Mouse (Mus musculus) right cerebral cortex, postnatal 14 days (tissue): ENCODE data around the gene Ptgis.

Source experiments
- DNase-seq: peaks from one replicate; pipeline ENCODE4 v3.0.0; 2022

Ptgis gene

DNA sequence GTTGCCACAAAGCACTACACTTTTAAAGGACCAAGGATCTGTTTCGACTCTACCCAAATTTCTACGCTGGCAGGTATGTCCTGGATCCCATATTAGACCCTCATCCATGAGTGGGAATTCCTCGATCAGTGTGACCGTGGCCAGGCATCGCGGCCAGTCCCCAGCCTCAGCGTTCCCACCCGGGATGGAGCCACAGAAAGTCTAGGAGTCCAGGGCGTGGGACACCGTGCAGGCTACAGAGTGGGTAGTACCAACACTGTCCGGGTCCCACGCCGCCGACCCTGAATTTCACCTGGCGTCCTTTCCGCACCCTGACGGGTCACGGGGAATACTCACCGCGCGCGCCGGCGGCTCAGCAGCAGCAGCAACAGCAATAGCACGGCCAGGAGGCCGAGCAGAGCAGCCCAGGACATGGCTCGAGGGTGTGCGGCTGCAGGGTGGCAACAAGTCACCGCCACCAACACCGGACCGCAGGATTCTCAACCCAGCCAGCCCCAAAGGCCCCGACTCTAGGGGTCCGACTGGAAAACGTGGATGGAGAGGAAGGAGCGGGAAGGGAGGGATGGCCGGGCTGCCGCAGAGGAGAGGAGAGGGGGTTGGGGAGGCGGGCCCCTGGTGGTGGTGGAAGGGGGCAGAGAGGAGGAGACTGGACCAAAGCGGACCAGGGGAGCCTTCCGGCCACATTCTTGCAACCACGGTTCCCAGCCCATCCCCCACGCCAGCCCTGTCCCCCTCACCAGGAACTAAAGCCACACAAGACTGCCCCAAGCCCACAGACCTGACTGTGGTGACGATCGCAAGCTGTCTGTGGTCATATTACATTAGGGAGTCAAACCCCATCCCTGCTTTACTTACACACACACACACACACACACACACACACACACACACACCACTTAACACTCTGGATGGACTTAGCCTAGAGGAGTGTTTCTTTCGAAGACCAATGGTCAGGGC lies at the start of gene Ptgis:
TSS of gene Ptgis (minus strand) at position 597 of the 957 bp plus-strand sequence.
- no peak for DNase-seq

DNA sequence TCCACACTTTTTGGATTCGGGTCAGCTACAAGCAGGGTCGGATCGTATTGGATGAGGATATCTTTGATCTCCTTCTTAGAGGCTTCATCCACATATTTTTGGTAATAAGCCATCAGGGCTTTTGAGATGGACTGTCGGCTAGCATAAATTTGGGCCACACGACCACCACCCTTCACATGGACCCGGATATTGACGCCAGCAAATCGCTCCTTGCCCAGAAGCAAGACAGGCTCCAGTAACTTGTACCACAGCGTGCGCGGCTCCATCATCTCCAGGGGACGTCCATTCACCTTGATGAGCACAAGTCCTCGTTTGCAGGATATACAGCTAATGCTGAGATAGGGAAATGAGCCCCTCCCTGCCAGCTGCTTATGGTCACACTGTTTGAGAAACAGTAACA lies 41.1 kb upstream of the Ptgis start:
- no peak for DNase-seq

DNA sequence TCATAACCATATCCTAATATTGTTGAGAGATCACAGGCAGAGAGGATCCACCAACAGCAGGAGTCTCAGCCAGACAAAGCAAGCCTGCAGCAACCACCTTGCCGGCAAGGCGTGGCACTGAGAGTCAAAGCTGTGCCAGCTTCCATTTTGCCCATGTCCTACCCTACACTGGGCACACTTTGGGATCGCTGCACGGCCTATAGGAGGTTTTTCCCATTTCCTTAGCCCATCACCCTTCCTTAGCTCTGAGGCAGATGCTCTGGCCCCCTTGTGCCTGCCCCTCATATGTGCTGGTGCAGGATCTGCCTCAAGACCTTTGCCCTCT lies 40.5 kb upstream of the Ptgis start:
- no peak for DNase-seq

DNA sequence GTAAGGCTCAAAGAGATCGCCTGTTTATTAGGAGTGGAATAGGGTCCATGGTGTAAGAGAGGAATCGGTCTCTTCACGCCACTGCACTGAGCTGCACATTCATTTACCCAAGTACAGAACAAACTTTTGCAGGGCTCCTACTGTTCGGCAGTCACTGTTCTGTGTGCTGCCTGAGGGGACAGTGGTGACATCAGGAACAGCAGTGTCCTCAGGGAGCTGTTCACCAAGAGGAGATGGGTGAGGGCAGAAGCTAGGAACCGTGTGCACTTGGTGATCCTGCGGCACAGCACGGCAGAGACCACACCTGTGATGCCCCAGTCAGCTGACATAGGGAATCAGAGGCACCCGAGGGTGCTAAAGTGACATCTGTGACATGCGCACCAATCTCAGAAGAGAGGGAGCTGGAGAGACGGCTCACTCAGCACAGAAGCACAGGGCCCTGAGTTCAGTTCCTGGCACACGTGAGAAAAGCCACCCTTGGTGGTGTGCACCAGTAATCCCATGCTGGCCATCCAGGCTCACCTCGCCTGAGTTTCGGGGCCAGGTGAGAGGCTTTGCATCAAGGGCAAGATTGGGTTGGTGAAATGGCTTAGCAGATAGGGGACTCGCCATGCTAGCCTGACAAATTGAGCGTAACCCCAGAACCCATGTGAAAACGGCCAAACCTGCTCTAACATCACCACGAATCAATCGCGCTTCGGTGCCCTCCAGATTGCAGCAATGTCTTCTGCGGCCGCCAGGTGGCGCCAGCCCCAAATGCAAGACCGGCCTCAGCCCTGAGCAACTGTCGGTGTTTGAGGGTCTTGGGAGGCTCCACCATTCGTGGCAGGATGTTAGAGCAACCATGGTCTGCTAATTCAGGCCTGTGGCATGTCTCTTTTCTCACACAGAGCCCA lies 39.9 kb upstream of the Ptgis start:
- DNase-seq: peak; percentile 72

DNA sequence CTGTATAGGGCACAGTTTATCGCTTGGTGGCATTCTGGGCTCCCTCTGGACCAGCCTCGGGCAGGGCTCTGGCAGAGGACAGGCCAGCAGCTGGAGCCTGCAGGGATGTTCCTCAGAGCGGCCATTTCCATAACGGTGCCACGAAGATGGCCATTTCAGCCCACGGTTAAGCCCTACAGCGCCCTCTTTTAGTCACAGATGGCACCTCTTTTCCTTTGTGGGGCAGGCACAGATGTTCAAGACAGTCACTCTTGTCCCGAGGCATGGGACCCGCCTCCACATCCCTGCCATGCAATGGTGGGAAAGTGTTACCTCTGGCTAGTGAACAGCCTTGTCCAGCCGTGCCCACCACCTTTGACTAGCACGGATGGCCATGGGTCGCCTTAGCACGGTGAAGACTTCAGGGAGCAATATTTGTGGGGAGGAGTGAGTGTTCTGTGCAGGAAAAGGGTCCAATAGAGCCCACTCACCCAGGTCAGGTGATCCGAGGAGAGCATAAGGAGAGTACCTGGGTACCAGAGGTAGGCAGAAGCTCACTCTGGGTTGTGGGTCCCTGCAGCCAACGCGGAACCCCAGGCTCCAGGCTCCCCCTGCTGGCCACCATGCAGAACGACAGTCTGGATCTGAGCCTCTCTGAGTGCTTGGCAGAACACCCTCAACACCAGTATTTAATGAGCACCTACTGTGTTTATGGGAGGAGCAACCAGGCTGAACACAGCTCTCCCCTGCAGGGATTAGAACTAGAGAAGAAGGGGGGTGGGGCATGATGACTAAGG lies 38.5 kb upstream of the Ptgis start:
- peak; percentile 69 for DNase-seq

DNA sequence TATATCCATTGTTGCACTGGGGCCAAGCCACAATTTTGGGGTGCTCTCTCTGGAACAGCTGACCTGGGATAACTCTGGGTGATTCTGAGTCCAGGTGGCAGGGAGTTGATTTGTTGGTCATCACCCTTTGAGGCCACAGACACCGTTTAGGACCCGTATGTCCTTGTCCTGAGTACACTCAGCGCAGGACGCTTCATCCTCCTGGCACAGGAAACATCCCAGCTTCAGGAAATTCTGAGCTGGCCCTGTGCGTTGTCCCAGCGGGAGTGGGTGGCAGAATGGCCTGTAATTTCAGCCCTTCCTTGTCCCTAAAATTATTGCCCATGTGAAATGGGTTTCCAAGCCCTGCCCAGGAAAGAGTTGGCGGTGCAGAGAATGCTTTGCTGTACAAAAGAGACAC lies 37.6 kb upstream of the Ptgis start:
- no peak for DNase-seq

DNA sequence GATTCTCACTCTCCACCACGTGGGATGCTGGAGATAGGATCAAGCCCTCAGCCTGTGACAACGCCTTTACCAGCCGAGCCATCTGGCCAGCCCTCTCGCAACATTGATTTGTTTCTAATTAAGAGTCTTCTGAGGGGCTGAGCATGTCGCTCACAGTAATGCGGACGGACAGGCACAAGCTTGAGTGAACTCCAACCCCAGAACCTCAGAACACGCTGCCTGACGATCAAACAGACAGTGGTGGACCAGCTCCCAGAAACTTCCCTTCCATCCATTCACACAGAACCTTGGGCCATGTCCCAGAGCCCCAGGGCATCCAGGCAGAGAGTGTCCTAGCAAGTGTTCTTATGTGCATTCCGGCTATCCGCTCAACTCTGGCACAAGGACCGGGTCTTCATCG lies 36.6 kb upstream of the Ptgis start:
- DNase-seq: no peak

DNA sequence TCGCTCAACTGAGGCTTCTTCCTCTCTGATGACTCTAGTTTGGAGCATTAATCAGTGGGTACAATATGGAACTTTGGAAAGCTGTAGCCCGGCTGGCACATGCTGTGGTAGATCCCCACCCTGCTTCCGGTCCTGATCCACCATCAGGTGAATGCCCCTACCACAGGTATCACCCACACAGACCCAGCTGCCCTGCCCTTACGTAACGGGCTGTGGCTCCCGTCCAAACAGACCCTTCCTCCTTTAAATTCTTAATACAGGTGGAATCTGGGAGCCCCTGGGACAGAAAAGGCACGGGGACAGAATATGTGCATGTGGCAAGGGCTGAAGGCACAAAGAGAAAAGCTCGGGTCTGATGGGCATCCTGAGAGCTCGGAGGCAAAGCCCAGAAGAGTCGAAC lies 35.5 kb upstream of the Ptgis start:
- no peak for DNase-seq

DNA sequence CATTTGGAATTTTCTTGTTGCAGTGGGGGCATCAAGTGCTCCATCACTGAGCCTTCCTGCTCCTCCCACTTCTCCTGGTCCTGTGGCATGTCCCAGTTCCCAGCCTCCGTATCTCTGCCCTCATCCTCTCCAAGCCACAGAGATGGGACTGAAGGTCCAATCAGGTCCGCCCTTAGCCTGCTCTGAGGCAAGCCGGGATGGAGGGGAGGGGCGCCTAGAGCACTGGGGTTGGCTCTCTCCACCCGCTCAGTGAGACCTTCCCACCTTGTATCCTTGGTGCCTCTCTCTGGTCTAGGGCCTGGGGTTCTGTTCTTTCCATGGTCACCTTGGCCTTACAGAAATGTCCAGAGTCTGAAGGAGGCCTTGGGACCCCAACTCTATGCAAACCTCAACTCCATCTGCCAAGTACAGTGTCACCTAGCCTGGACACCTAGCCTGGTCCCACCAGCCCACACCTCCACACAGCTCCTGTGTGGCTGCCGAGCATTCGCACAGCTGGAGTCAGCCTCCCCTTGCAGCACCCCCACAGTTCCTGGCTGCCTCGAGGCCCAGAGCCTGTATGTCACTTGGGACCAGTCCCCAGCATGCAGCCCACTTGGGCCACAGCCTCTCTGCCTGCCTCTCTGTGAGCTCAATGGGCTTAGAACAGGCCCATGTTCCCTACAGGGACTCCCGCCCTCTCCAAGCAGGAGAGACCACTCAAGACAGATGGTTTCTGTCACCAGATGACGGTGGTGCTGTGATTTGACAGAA lies 34.5 kb upstream of the Ptgis start:
- no peak for DNase-seq

DNA sequence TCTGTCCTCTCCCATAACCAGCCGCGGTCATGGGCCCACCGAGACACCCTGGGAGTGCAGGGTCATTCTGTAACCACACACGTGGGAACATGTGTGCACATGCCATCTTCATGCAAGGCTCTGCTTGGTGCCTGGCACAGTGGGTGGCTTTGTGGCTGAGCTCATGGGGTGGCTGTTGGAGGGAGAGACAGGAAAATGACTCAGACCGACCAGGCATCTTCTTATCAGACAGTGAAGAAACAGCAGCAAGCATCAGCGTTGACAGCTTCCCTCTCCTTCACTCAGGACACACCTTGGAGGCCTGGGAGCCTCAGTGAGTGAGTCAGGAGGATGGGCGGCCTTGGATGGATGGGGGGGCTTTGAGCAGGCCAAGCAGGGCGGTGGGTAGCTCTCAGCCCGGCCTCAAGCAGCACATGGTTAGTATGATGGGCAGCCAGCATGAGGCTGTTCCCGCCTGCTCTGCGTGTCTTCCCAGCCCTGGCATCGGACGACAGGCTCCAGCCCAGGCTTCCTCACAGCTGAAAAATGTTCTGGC lies 32.9 kb upstream of the Ptgis start:
- DNase-seq: no peak

DNA sequence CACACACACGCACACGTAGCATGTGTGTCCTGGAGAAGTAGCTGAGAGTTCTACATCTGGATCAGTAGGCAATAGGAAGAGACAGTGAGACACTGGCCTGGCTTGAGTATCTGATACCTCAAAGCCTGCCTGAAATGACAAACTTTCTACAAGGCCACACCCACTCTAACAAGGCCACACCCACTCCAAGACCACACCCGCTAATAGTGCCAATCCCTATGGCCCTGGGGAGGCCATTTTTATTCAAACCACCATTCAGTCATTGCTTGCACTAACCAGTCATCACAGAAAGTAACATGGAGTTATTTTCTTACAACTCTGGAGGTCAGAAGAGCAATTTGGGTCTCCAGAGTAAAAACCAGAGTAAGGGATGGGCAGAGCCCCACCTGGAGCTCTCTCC lies 32.3 kb upstream of the Ptgis start:
- DNase-seq: no peak

DNA sequence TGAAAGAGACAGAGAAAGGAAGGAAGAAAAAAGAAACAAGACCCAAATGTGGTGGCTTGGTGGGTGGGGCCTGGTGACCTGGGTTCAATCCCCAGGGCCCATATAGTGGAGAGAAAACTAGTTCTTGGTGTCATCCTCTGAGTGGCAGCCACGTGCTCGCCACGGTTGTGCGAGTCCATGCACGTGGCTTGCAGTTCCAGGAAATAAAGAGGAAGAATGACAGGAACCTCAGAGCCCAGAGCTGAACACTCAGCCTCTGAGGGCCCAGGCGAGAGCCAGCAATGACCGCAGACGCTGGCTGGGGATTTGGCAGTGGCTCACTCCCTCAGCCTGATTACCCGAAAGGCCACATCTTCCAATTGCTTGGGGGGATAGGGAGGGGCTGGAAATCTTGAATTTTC lies 30.7 kb upstream of the Ptgis start:
- no peak for DNase-seq

DNA sequence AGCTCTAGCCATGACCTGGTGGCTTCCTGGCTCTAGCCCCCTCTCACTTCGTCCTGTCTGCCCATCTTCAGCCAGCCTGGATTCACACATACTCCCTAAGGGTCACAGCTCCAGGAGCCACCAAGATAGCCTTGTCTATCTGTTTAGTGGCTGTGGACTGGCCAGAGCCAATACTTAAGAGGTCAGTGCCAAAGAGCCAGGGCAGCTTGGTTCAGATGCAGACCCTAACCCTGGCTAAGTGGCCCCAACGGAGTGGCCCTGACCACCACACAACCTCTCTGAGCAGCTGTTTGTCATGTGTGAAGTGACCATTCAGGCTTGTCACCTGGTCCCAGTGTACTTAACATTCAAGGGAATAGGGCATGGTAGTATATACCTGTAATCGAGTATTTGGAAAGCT lies 30.1 kb upstream of the Ptgis start:
- DNase-seq: no peak

DNA sequence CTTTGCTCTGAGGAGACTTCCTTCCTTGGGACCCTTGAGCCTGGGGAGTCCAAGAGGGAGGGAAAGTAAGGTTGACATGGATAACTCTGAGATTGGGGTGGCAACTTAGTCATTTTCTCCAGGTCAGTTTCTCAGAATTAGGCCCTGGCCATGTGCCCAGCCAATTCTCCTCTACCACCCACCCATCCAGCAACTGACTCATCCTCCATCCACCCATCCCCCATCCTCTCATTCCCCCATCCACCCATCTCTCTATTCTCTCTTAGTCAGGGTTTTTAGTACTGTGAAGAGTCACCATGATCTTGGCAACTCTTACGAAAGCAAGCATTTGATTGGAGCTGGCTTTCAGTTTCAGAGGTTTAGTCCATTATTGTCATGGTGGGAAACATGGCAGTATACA lies 28.3 kb upstream of the Ptgis start:
- no peak for DNase-seq

DNA sequence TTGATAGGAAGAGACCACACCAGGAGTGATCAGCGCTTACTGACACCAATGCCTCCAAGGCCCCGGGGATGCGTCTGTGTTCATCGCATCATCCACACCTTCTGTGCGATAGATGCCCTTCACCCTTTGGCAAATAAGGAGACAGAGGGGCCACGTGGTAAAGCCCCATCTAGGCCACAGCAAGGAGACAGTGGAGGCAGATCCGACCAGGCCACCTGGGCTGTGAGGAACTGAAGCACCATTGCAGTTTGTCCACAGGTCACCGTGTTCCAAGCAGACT lies 27.9 kb upstream of the Ptgis start:
- no peak for DNase-seq

DNA sequence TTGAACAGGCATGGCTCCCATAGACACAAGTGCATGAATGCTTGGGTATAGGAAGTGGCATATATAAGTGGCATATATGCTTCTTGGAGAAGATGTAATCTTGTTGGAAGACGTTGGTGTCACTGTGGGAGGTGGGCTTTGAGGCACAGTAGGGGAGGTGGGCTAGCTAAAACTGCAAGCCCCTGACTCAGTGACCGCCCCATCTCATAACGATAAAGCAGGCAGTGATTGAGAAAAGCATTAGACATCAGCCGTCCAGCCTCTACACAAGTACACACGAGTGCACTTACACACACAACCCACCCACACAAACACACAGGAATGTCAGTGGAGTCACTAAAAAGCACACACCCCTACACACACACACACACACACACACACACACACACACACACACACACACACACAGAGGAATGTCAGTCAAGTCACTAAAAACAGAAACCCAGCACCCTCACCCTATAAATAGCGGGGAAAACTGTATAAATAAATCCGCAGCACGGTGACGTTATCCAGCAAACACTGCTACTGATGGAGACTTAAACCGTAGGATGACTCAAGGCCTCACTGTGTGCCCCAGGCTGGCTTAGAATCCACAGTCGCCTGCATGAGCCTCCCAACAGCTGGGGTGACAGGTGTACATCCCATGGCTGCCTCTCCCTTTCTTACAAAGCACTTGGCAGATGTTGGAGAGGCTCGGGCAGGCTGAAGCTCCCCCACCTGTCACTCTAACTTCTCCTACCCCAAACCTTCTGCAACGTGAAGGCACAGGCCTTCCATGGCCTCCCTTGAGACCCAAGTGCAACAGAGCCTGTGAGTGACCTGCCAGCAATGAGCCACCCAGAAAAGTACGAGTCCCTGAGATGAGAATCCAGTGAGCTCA lies 27.4 kb upstream of the Ptgis start:
- no peak for DNase-seq

DNA sequence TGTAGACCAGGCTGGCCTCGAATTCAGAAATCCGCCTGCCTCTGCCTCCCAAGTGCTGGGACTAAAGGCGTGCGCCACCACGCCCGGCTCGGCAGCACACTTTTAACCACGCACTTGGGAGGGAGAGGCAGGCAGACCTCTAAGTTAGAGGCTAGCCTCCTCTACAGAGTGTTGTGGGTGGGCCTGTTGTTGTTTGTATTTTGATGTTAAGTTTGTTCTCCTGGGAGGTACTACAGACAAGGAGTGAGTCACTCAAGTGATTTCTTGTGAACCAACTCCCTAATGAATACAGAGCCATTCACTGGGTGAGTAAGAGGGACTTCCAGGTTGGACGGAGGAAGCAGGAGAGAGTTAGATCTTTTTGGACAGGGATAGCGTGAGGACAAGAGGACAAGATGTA lies 25.8 kb upstream of the Ptgis start:
- DNase-seq: no peak

DNA sequence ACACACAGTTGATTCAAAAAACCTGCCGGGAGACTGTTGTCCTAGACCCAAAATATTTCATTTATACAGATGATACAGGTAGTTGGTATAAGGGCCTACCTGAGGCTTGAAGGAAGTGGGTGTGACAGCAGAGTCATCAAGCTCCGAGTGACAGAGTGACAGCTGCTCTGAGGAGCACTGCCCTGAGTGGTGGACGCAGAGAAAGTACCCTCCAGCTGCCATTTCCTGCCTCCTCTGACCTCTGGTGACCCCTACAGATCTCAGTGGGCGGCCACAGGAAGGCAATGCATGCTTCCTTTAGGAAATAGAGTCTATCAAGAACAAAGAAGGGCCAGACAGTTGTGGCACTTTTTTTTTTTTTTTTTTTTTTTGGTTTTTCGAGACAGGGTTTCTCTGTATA lies 25.4 kb upstream of the Ptgis start:
- DNase-seq: no peak

DNA sequence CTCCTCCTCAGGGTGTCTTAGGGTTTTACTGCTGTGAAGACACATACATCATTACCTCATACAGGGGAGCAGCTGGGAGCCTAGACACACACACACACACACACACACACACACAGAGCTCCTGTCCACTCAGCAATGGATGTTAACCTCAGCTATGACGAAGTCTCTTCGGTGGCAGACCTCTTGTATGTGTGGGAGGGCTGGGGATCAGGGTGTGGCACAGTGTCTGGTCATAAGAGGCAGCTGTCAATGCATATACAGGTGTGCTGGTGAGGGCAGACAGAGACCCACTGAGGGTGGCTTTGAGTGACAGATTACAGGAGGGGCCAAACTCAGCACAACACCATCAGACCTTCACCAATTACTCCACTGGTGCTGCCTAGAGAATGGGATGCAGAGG lies 24.6 kb upstream of the Ptgis start:
- DNase-seq: no peak

DNA sequence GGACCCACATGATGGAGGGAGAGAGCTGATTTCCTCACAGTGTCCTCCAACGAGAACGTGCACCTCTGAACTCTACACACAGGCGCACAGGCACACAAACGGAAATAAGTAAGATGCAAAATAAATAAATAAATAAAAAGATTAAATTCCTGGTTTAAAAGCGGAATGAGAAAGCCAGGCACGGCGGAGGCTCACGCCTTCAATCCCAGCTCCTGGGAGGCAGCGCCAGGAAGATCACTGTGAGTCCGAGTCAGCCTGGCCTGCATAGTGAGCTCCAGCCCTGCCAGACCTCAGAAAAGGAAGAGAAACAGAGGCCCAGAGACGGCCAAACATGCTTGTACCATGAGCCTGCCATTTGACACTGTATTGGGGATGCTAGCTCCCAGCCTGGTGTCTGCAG lies 23.5 kb upstream of the Ptgis start:
- no peak for DNase-seq

DNA sequence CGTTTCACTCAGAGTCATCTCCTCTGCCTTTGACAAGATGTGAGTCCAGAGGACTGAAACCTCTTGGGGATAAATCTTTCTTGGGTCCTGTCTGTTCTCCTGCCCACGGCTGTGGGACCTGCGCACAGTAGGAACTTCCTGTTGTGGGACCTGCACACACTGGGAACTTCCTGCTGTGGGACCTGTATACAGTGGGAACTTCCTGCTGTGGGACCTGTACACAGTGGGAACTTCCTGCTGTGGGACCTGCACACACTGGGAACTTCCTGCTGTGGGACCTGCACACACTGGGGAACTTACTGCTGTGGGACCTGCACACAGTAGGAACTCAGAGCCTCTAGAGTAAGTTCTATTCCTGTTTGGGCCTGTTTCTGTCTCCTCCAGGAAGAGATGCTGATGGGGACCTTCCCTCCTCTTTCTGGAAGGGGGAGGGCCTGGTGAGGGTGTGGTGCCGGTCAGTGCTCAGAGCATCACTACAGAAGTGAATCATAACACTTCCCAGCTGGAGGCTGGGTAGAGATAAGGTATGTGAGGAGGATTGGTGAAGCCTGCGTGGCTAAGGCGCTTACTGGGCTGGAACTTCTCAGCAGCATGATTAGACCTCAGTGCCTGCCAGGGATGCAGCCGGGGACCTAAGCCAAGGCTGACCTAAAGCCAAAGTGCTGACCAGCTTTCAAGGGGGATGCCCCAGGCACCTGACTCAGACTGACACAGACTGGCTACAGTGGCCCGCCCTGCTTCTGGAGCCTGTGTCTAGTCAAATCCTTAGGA lies 22.8 kb upstream of the Ptgis start:
- DNase-seq: no peak
